Mouse (Mus musculus): ENCODE results near the gene Iapp. TPM values are rescaled to one million over a fixed set of nuclear protein-coding genes. Genes with fewer than 3 reads are reported as not detected.

Gene Iapp
- polyA plus RNA-seq (2012; rRNA removed) = 0.71 and 0.78 TPM in 2 replicates

DNA sequence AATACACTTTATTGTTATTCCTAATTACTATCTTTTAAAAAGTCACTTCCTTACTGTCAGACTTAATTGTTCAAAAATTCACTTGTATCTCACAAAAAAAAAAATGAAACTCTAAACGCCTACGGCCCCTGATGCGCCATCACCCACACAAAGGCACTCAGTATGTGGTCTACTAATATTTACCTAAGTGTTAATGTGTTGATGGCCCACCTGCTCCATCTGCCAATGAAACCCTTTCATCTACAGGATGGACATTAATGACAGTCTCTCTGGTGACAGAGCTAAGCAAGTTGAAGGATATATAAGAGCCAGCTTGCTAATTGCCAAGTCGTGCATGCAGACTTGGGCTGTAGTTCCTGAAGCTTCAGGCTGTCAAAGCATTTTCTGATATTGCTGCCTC is at the start of gene Iapp:
TSS of gene Iapp (plus strand) at position 326 of the 400 bp plus-strand sequence.

DNA sequence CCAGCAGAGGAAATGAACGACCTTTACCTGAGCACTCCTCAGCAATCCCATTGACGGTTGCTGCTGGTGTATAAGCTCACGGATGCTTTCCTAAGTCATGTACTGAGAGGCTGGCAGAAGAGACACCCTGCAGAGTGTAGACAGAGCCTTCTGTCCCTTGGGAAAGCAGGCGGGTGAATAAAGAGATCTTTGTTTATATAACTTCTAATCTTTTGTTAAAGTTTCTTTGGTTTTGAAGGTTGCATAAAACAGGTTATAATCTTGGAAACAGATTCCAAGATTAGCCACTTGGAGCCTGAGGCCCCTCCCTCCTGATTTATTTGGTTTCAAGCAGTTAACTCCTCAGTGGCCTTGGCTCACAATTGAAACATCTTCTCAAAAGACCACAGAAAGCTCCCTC is 24.7 kb downstream of the Iapp start, which contains the start of gene Slco1a5:
TSS of gene Slco1a5 (minus strand) at position 101 of the 400 bp plus-strand sequence.

DNA sequence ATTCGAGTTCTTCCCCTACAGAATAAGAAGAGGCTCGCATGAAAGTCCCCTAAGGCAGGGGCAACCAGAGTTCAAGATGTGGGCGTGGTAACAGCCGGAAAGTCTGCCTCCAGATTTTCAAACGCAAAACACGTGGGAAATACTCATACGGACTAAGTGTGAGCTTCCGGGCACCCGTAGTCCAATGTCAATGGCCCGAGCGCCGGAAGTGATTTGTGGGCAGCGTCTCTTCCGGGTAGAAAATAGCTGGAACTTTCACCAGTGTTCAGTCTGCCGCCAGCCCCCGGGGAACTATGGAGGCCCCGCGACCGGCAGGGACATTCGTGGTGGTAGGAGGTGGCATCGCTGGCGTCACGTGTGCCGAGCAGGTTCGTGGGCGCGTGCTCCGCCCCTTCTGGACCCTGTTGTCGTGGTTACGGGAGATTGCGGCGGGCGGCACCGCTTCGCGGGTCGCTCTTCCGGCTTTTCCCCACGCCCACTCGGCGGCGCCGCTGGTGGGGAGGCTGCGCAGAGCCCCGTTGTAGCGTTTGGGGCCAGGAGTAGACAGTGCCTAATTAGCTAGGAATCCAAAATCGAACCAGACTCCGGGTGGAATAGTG is 47.3 kb downstream of the Iapp start, which contains the start of gene Pyroxd1:
TSS of gene Pyroxd1 (plus strand) at position 215 of the 599 bp plus-strand sequence.

Other genes starting within 250 kb of the Iapp start
- 0.01 and 0.02 TPM in 2 replicates for gene Slco1a6, start 89.9 kb upstream of the Iapp start, polyA plus RNA-seq (2012; rRNA removed)
- 0.23 and 0.32 TPM in 2 replicates for gene Slco1a5, start 24.6 kb downstream of the Iapp start, polyA plus RNA-seq (2012; rRNA removed)
- gene Pyroxd1, start 47.2 kb downstream of the Iapp start, polyA plus RNA-seq (2012; rRNA removed) = 15.1 and 15.2 TPM in 2 replicates
- gene Recql, start 88.7 kb downstream of the Iapp start, polyA plus RNA-seq (2012; rRNA removed) = 26.2 and 28.8 TPM in 2 replicates
- gene Golt1b, start 88.8 kb downstream of the Iapp start, polyA plus RNA-seq (2012; rRNA removed) = 22.6 and 35.1 TPM in 2 replicates
- 6.1 and 8.9 TPM in 2 replicates for gene Spx, start 115.0 kb downstream of the Iapp start, polyA plus RNA-seq (2012; rRNA removed)
- gene Gys2, start 174.7 kb downstream of the Iapp start, polyA plus RNA-seq (2012; rRNA removed) = 0.67 and 0.80 TPM in 2 replicates
- gene Ldhb, start 209.5 kb downstream of the Iapp start, polyA plus RNA-seq (2012; rRNA removed) = 368 and 395 TPM in 2 replicates

Data from central nervous system, embryonic 11.5 days (tissue).